Mouse (Mus musculus) brain, embryonic 14.5 days (tissue): ENCODE data around the gene Rbm24.

Experiments
- CTCF ChIP-seq: fragments of 200-500 bp; IDR thresholded peaks from 2 replicates; pipeline ENCODE4 v1.5.1; 2012; ENCODE audit warnings: inconsistent platforms, mild to moderate bottlenecking, moderate library complexity, borderline replicate concordance; ENCODE audit not compliant: insufficient read depth, insufficient read length; ENCODE audit errors: extremely low read depth
- POLR2A ChIP-seq: fragments of 200-500 bp; IDR thresholded peaks from 2 replicates; pipeline ENCODE4 v1.6.1; 2012; ENCODE audit warnings: mild to moderate bottlenecking, inconsistent platforms, borderline replicate concordance; ENCODE audit not compliant: poor library complexity, insufficient read depth, insufficient read length, severe bottlenecking; ENCODE audit errors: extremely low read depth

- TF ChIP-seq CTCF (no peak), POLR2A (no peak)
Observed at GRCm38 (mm10) chr13:46423805-46424204, 5.6 kb downstream of the Rbm24 start.
